Mouse (Mus musculus): Measurements from ENCODE around the gene Smtn.

DNA sequence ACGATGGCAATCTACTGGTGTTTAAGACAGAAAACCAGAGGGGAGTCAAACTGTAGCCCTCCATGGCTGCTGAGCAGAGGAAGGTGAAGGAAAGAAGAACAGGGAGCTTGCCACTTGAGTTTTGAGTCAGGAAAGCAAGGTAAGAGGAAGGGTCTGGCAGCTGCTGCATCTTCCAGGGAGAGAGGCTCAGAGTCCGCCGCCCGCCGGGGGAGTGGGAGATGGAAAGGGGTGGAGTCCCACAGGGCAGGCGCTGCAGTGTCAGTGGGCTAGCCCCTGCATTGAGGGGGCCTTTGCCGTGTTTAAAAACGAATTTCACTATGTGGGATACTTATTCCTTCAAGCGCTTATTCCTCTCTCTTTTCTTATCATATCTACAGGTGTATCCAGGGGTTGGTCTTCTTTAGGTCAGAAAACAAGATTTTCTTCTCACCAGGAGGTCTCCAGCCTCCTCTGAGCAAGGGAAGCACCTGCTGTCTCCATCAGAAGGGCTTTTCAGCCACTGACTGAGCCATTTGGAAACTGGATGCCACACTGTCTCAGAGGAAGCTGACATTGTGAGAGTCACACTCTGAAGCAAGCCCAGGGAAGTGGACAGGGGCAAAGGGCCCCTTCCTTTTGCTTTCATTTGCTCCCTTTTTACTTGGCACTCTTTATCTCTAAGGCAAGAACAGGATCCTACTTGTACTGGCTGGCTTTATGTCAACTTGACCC is 5.3 kb upstream of the Smtn start:
- TF ChIP-seq POLR2A (IDR thresholded peaks at IDR 0.05; ENCODE audit: low read depth, low read length) (no peak), CTCF (IDR thresholded peaks at IDR 0.05; ENCODE audit: extremely low read depth, insufficient read length, insufficient replicate concordance, low read depth, low read length) (no peak)
